Mouse (Mus musculus): ENCODE results near the gene Adat1. TPM values are rescaled to one million over a fixed set of nuclear protein-coding genes. Genes with fewer than 3 reads are reported as not detected.

The Adat1 gene
- total RNA-seq, 2 experiments from 2014 or later, result 6.4 to 6.6 TPM

GRCm38 (mm10) chr8:111933348-111934076 lies 58.6 kb downstream of the Adat1 start, which contains the start of gene Tmem231:
Tmem231 (minus strand) TSS chr8:111933881.
- peak; percentile 25 for TF ChIP-seq CTCF (IDR thresholded peaks at IDR 0.05)
- intact Hi-C loops (cut with DNase I), result no loop called here
- DNase-seq (ENCODE audit: extremely low spot score in 1 of 2, low spot score in 2 of 2), result peak; percentile 88 to 90
- H3K4me3 ChIP-seq, result peak within 1 kb of the TSS; percentile 88
- peak within 1 kb of the TSS; percentile 81 for H3K27ac ChIP-seq

GRCm38 (mm10) chr8:111932580-111933336 lies 59.3 kb downstream of the Adat1 start:
- Histone ChIP-seq H3K4me3 (peak overlapping the region; percentile 88), H3K27ac (peak overlapping the region; percentile 81)
- intact Hi-C loops (cut with DNase I), result no loop called here
- no peak for DNase-seq (ENCODE audit: extremely low spot score in 1 of 2, low spot score in 2 of 2)
- TF ChIP-seq CTCF (IDR thresholded peaks at IDR 0.05), result no peak

- no peak for DNase-seq (ENCODE audit: extremely low spot score in 1 of 2, low spot score in 2 of 2)
- intact Hi-C loops (cut with DNase I), result no loop called here
- no peak for TF ChIP-seq CTCF (IDR thresholded peaks at IDR 0.05)
- H3K27ac ChIP-seq, result no peak overlapping the region
- H3K4me3 ChIP-seq, result no peak overlapping the region
These were observed 60.4 kb downstream of the Adat1 start for GRCm38 (mm10) chr8:111931721-111932120.

- no peak overlapping the region for H3K27ac ChIP-seq
- intact Hi-C loops (cut with DNase I), result no loop called here
- no peak for TF ChIP-seq CTCF (IDR thresholded peaks at IDR 0.05)
- H3K4me3 ChIP-seq, result no peak overlapping the region
- no peak for DNase-seq (ENCODE audit: extremely low spot score in 1 of 2, low spot score in 2 of 2)
These were observed 62.3 kb downstream of the Adat1 start for GRCm38 (mm10) chr8:111929648-111930344.

- DNase-seq (ENCODE audit: extremely low spot score in 1 of 2, low spot score in 2 of 2), result no peak
- Histone ChIP-seq H3K27ac (no peak overlapping the region), H3K4me3 (no peak overlapping the region)
- intact Hi-C loops (cut with DNase I), result no loop called here
- TF ChIP-seq CTCF (IDR thresholded peaks at IDR 0.05), result no peak
These were observed 67.1 kb downstream of the Adat1 start for GRCm38 (mm10) chr8:111924976-111925375.

- peak; percentile 26 to 40 for DNase-seq (ENCODE audit: extremely low spot score in 1 of 2, low spot score in 2 of 2)
- peak overlapping the region; percentile 35 for H3K4me3 ChIP-seq
These were observed 68.7 kb downstream of the Adat1 start for GRCm38 (mm10) chr8:111923383-111923804.

GRCm38 (mm10) chr8:111920971-111921370 lies 71.1 kb downstream of the Adat1 start:
- intact Hi-C loops (cut with DNase I), result no loop called here

More at GRCm38 (mm10) chr8:111923383-111923804, 68.7 kb downstream of the Adat1 start:
- intact Hi-C loops (cut with DNase I), result no loop called here
- peak; percentile 66 for TF ChIP-seq CTCF (IDR thresholded peaks at IDR 0.05)
- H3K27ac ChIP-seq, result no peak overlapping the region

GRCm38 (mm10) chr8:111919663-111920062 lies 72.4 kb downstream of the Adat1 start:
- TF ChIP-seq CTCF (IDR thresholded peaks at IDR 0.05), result peak; percentile 17; the same call in 1 of the 2 replicates
- DNase-seq (ENCODE audit: extremely low spot score in 1 of 2, low spot score in 2 of 2), result no peak
- Histone ChIP-seq H3K27ac (no peak overlapping the region), H3K4me3 (no peak overlapping the region)
- intact Hi-C loops (cut with DNase I), result no loop called here

More at GRCm38 (mm10) chr8:111920971-111921370, 71.1 kb downstream of the Adat1 start:
- DNase-seq (ENCODE audit: extremely low spot score in 1 of 2, low spot score in 2 of 2), result no peak
- TF ChIP-seq CTCF (IDR thresholded peaks at IDR 0.05), result no peak
- Histone ChIP-seq H3K4me3 (no peak overlapping the region), H3K27ac (no peak overlapping the region)

Other genes with a start within 250 kb of the Adat1 start
- 10 to 100 TPM; 49.3 to 54.2 TPM for gene Bcar1, start 248.5 kb downstream of the Adat1 start, total RNA-seq (2021)
- 10 to 100 TPM; 75.4 to 83.1 TPM for gene Cfdp1, start 138.0 kb downstream of the Adat1 start, total RNA-seq (2021)
- gene Tmem170, start 115.6 kb downstream of the Adat1 start, total RNA-seq (2021), result 1 to 10 TPM; 3.0 to 3.4 TPM
- gene Chst5, start 81.9 kb downstream of the Adat1 start, total RNA-seq (2021), result under 1 TPM; 0.29 to 0.51 TPM
- 10 to 100 TPM; 11.7 to 13.2 TPM for gene Tmem231, start 58.4 kb downstream of the Adat1 start, total RNA-seq (2021)
- 100 to 1,000 TPM; 209 to 211 TPM for gene Gabarapl2, start 51.6 kb downstream of the Adat1 start, total RNA-seq (2021)
- gene Kars, start 19.0 kb upstream of the Adat1 start, total RNA-seq (2021), result 10 to 100 TPM; 67.6 to 73.6 TPM
- 10 to 100 TPM; 37.3 to 40.6 TPM for gene Terf2ip, start 19.1 kb upstream of the Adat1 start, total RNA-seq (2021)
- gene Gm6793, start 22.7 kb upstream of the Adat1 start, total RNA-seq (2021), result not detected